Mouse (Mus musculus) left cerebral cortex, postnatal 36 days (tissue): ENCODE results near the gene Arhgap42. TPM values are rescaled to one million over a fixed set of nuclear protein-coding genes. Genes with fewer than 3 reads are reported as not detected.

Experiments
- DNase-seq, 2 experiments: peaks; one replicate each; pipeline ENCODE4 v3.0.0; 2021 to 2022; ENCODE audit warnings: low spot score in 2 of 2, mixed read lengths in 1 of 2
- intact Hi-C: fragments of 180-260 bp; cut with DNase I; formaldehyde crosslinking; loops from one replicate; pipeline ENCODE4 v1.15.1; 2025
- total RNA-seq, 2 experiments: library from RNA; stranded (reverse); gene quantifications; 2 replicates each; pipeline ENCODE4 v1.2.3; 2021

Arhgap42 gene
- total RNA-seq, 2 experiments from 2014 or later = 14.5 to 15.4 TPM

DNA sequence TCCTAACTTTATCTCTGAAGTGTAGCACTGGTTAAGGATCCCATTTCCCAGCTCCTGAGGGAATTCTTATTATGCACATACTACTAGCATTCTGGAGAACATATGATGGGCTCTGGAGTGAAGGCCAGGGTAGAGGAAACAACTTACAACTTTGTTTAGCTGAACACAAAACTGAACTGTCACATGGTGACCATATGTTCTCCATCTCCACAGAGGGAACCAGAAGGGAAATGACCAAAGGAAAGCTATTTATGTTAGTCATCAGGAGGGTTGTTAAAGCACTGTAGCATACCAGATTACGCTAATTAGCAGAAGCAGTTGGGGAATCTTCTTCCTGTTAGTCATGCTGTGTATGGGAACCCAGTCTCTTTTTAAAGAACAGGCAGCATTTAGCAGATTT, 145.8 kb downstream of the Arhgap42 start:
- intact Hi-C loops = no loop called here
- DNase-seq = no peak

- intact Hi-C loops = no loop called here
- DNase-seq = no peak
These were observed 155.5 kb downstream of the Arhgap42 start for GRCm38 (mm10) chr9:9083441-9083840.

- no peak for DNase-seq
- intact Hi-C loops = loop anchor here (5.0 kb wide), 1 partner anchor 184 kb away; the partner anchor contains the start of gene Arhgap42
These were observed 186.0 kb downstream of the Arhgap42 start for GRCm38 (mm10) chr9:9052920-9053319.

GRCm38 (mm10) chr9:9051184-9051583, 187.7 kb downstream of the Arhgap42 start:
- intact Hi-C loops = loop anchor here (1.0 to 5.0 kb wide), 2 partner anchors 186 to 325 kb away; partner anchors contain the start of gene Arhgap42
- peak in 1 of 2 experiments; percentile 18 for DNase-seq

GRCm38 (mm10) chr9:9049202-9049601, 189.7 kb downstream of the Arhgap42 start:
- intact Hi-C loops = no loop called here

GRCm38 (mm10) chr9:9041009-9041408, 197.9 kb downstream of the Arhgap42 start:
- intact Hi-C loops = no loop called here
- DNase-seq = peak; percentile 20 to 30

More at GRCm38 (mm10) chr9:9049202-9049601, 189.7 kb downstream of the Arhgap42 start:
- no peak for DNase-seq

DNA sequence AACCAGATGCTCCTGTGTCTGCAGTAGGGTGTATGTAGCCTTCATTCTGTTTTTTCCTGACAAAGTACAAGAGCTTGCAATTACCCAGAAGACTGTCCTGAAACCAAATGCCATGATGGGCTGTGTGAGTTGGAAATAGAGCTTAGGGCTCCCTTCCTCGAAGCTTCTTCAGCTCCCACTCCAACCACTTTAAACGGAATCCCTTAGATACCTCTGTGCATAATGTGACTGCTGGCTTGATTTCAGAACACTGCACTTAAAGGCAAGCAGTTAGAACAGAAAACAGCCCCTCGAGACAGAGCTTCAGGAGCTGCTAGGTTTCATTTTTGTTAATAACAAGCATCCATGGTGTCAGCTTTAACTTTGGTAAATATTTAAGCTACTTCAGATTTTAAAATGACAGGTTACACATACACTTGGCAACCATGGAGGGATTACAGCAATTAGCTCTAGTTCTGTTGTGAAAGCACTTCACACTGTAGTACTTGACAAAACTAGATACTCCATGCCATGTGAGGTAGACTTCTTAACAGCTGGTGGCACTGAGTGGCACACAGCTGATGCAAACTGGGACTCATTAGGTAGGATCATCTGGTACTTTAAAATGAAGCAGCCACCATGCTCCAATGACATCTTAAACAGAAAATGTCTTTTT, 201.8 kb downstream of the Arhgap42 start:
- intact Hi-C loops = no loop called here
- no peak for DNase-seq

DNA sequence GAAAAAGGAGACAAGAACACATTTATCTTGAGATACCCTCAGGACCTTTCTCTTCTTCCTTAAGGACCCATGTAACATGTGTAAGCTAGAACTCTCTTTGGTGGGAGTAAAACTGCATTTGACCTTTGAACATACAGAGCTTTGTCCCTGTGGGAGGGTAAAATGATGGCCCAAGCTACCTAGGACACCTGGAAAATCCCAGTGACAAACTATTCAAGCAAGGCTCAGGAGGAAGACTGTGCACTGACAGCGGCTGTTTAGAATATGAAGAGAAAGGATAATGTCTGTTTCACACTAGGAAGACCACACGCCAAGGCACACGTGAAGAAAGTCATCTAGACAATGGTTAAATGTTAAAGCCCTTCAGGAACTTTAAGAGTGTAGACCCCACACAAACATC, 211.0 kb downstream of the Arhgap42 start:
- DNase-seq = no peak
- intact Hi-C loops = no loop called here

DNA sequence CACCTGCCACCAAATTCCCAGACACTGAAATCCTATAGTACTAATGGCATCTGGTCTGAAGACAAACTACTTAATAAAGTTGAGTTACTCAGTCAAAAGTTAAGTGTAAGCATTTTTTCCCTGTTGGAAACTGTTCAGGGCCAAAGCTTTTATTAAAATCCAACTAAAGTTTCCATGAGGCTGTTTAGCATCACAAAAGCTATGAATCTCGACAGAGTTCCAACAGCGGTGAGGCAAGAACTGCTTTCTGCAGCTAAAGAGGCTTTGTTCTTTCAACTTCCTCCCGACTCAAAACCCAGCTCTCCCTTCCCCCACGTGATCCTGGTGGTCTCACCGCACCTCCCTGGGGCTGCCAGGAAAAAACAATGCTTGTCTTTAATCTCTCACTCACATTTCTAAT, 211.5 kb downstream of the Arhgap42 start:
- intact Hi-C loops = no loop called here
- DNase-seq = no peak

GRCm38 (mm10) chr9:9015108-9015507, 223.8 kb downstream of the Arhgap42 start:
- intact Hi-C loops = no loop called here
- DNase-seq = no peak

DNA sequence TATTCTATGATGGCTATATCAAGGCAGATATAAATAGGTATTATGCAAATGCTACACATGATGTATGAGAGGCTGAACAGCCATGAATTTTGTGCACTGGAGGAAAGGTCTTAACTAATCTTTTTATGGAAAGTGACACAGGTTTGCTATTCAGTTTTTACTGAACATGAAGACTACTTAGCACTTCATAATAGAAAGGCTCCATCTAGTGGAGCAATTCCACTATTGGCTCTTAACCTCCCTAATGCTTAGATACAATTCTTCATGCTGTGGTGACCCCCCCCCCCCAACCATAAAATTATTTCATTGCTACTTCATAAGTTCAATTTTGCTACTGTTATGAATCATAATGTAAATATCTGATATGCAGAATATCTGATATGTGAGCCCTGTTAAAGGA, 237.7 kb downstream of the Arhgap42 start:
- DNase-seq = no peak
- intact Hi-C loops = no loop called here

GRCm38 (mm10) chr9:8996494-8996893, 242.4 kb downstream of the Arhgap42 start:
- intact Hi-C loops = no loop called here

DNA sequence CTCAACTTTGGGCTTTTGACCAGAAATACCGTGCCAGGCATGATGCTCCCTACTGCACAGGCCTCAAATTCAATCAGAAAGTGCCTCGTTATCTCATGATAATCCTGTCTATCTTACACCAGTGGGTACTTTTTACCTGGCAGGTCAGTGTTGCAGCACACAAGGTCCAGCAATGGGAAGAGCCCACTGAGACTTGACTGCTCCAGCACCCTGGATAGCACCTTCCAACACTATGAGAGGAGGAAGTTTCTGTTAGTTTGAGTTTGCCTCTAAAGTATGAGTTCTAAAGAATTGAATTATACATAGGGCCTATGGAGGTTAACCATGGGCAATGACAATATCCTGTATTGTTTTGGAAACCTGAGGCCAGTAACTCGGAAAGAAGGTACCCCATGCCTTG, 256.6 kb downstream of the Arhgap42 start:
- intact Hi-C loops = no loop called here
- no peak for DNase-seq

More at GRCm38 (mm10) chr9:8996494-8996893, 242.4 kb downstream of the Arhgap42 start:
- no peak for DNase-seq

DNA sequence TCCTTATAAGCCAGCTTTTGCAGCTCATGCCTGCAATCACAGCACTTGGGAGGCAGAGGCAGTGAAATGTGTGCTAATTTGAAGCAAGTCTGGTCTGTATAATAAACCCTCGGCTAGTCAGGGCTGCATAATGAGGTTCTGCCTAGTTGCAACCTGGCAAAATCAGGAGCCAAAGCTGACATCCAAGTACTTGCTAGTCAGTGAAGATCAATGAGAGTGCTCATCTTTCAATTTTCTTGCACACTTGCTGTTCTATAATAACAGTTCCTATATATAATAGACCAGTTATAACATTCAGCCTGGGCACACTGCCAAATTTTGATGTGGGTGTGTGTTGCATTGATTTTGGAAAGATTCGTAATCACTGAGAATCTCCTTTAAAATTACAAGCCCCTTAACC, 261.1 kb downstream of the Arhgap42 start:
- peak; percentile 11 to 24 for DNase-seq
- intact Hi-C loops = no loop called here

DNA sequence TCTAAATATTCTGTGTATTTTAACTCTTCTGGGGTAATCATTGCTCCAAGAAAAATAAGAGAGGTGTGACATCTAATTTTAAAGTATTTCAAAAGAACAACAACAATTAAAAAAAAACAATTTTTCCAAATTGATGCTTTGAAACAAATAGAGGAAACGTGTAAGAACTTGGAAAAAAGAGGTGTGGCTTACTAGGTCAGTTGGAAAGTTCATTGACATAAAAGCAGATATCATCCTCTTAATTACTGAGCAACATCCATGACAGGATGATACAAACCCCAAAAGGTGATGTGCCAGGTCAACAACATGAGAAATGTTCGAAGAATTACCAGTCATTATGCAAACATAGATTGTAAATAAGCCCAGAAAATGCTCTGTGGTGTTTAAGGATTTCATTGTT, 267.4 kb downstream of the Arhgap42 start, which contains the start of gene Gm16485:
TSS of gene Gm16485 (plus strand) at position 301 of the 400 bp plus-strand sequence.
- no peak for DNase-seq
- intact Hi-C loops = no loop called here

GRCm38 (mm10) chr9:8970240-8970639, 268.7 kb downstream of the Arhgap42 start:
- no peak for DNase-seq
- intact Hi-C loops = no loop called here

- DNase-seq = peak in 1 of 2 experiments; percentile 21
- intact Hi-C loops = loop anchor here (1.0 kb wide), 1 partner anchor 264 kb away; no protein-coding TSS in a partner anchor
These were observed 274.3 kb downstream of the Arhgap42 start for GRCm38 (mm10) chr9:8964512-8965133.

- DNase-seq = no peak
- intact Hi-C loops = no loop called here
These were observed 285.6 kb downstream of the Arhgap42 start for GRCm38 (mm10) chr9:8953306-8953705.
